Mouse (Mus musculus) neural tube, embryonic 13.5 days (tissue): ENCODE measurements around the gene G3bp2. TPM values are rescaled to one million over a fixed set of nuclear protein-coding genes. Genes with fewer than 3 reads are reported as not detected.

Experiments used
- ATAC-seq: fragments of 200-750 bp; cut with Nextera tagmentation; 2 replicates; pipeline ENCODE4 v1.8.0; 2017; ENCODE audit warnings: low read depth, mild to moderate bottlenecking, moderate TSS enrichment, moderate library complexity
- H3K27ac ChIP-seq: fragments of 300-500 bp; sonication (generic); replicated peaks from 2 replicates; pipeline ENCODE4 v1.5.1; 2015; ENCODE audit warnings: moderate library complexity, mild to moderate bottlenecking, inconsistent platforms
- H3K27me3 ChIP-seq: fragments of 300-500 bp; sonication (generic); 2 replicates; pipeline ENCODE4 v1.6.1; 2015; ENCODE audit warnings: mild to moderate bottlenecking, inconsistent platforms
- H3K36me3 ChIP-seq: fragments of 300-500 bp; sonication (generic); 2 replicates; pipeline ENCODE4 v1.6.1; 2015; ENCODE audit warnings: mild to moderate bottlenecking, inconsistent platforms
- H3K4me1 ChIP-seq: fragments of 300-500 bp; sonication (generic); replicated peaks from 2 replicates; pipeline ENCODE4 v1.6.1; 2015; ENCODE audit warnings: inconsistent platforms
- H3K4me2 ChIP-seq: fragments of 300-500 bp; sonication (generic); 2 replicates; pipeline ENCODE4 v1.6.1; 2015; ENCODE audit warnings: inconsistent platforms, mild to moderate bottlenecking, moderate library complexity
- H3K4me3 ChIP-seq: fragments of 300-500 bp; sonication (generic); 2 replicates; pipeline ENCODE4 v1.5.1; 2015; ENCODE audit warnings: mild to moderate bottlenecking, inconsistent platforms
- H3K9ac ChIP-seq: fragments of 300-500 bp; sonication (generic); 2 replicates; pipeline ENCODE4 v1.6.1; 2015; ENCODE audit warnings: moderate library complexity, mild to moderate bottlenecking, inconsistent platforms
- H3K9me3 ChIP-seq: fragments of 300-500 bp; sonication (generic); 2 replicates; pipeline ENCODE4 v1.6.1; 2016; ENCODE audit warnings: inconsistent platforms
- WGBS: fragments of 180-500 bp; shearing (Covaris S2); methylation state at CpG from one replicate; pipeline ENCODE4 v1.1.7; 2015; 5-methylcytosine and 5-hydroxymethylcytosine counted together
- polyA plus RNA-seq: library from polyadenylated mRNA; unstranded; fragments of >200 nt; fragmentation: Nextera tagmentation; extraction: Ambion mirVana; gene quantifications from 2 replicates; pipeline ENCODE4 v1.2.1, GENCODE M21; 2015

G3bp2 gene
- polyA plus RNA-seq, 1 experiment from 2014 or later, result 380 TPM

GRCm38 (mm10) chr5:92097779-92098178 lies 14.3 kb upstream of the G3bp2 start:
- 91% methylated on average over 4 of the region's 4 CpGs for WGBS
- Histone ChIP-seq H3K9me3 (no peaks in the 10 kb centered on the region), H3K4me3 (no peak overlapping the region), H3K9ac (no peak overlapping the region), H3K4me2 (no peak overlapping the region), H3K4me1 (peaks cover 6% of the 10 kb centered on the region), H3K27me3 (no peaks in the 10 kb centered on the region), H3K27ac (no peak overlapping the region), H3K36me3 (no peaks in the 10 kb centered on the region)
- no peak for ATAC-seq

GRCm38 (mm10) chr5:92096786-92097185 lies 13.3 kb upstream of the G3bp2 start:
- Histone ChIP-seq H3K4me1 (peaks cover 6% of the 10 kb centered on the region), H3K4me2 (no peak overlapping the region), H3K4me3 (no peak overlapping the region), H3K27ac (no peak overlapping the region), H3K9ac (no peak overlapping the region), H3K9me3 (no peaks in the 10 kb centered on the region), H3K36me3 (no peaks in the 10 kb centered on the region), H3K27me3 (no peaks in the 10 kb centered on the region)
- WGBS, result 89% methylated on average over 6 of the region's 6 CpGs
- ATAC-seq, result no peak

DNA sequence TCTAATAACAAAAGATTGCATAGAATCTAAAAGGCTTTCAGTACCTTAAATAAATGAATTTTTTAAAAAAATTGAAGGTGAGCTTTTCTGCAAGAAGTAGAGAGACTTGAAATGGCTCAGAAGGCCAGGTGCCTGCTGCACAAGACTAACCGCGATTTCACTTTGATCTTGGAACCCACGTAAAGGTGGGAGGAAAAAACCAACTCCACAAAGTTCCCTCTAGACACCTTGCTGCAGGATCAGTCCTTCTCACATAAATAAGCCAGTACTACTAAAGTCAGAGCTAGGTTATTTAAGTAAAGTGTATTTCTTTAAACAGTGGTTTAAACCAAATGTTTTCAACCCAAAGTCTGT lies 10.5 kb upstream of the G3bp2 start:
- Histone ChIP-seq H3K4me1 (peaks cover 6% of the 10 kb centered on the region), H3K27me3 (no peaks in the 10 kb centered on the region), H3K9ac (no peak overlapping the region), H3K27ac (no peak overlapping the region), H3K9me3 (no peaks in the 10 kb centered on the region), H3K36me3 (no peaks in the 10 kb centered on the region), H3K4me2 (no peak overlapping the region), H3K4me3 (no peak overlapping the region)
- WGBS, result 84% methylated on average over 3 of the region's 3 CpGs
- ATAC-seq, result no peak

DNA sequence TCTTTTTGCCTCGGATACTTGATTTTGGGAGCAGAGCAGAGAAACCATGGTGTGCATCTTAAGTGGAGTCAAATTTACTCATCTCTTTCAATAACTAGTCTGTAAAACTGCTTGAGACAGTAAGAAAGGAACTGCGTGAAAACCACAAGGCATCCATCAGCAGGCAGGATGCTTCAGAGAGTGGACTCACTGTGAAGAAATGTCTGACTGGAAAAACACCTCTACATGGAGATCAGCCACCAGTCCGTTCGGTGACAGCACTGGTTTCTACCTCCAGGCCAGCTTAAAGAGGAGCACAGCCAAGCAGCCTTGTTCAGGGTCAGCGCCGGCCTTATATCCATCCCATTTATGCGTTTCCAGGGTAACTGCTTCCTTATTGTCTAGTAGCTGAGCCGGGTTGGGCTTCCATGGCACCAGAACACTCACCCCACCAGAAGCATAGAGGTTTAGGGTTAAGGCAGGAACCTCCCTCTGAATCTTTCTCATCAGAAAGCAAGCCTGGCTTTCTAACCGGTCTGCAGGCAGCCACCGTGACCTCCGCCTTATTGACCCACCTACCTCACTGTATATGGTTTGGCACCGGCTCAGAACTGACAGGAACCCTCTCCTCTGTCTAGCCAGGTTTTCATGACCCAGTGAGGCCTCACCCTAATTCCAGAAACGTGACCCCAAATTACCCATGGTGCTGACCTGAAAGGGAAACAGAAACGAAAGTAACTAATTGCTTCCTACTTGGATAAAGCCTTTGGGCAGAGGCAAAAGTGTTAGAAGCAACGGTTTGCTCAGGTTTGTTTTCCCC lies 9.9 kb upstream of the G3bp2 start:
- H3K9ac ChIP-seq, result 0 out of 2 replicates have a peak overlapping the region, but pooled peaks have one; percentile 43
- ATAC-seq, result no peak

DNA sequence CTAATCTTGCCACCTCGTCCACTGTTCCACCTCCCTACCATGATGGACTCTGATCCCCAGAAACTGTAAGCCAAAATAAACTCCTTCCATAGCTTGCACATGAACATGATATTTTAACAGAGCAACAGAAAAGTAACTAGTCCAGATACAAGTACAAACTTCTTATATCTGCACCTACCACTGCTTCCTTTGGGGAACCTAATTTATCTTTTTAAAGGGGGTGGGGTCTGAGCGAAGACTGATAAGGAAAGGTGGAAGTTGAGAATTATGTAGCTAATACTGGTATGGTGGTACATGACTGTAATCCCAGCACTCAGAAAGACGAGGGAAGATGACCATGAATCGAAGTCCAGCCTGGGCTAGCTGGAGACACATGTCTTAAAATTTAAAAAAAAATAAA lies 4.0 kb upstream of the G3bp2 start:
- Histone ChIP-seq H3K9ac (no peak overlapping the region), H3K9me3 (no peaks in the 10 kb centered on the region), H3K27ac (no peak overlapping the region), H3K4me2 (no peak overlapping the region), H3K4me1 (peaks cover under 1% of the 10 kb centered on the region; the same call in 1 of the 2 replicates), H3K36me3 (no peaks in the 10 kb centered on the region), H3K27me3 (no peaks in the 10 kb centered on the region), H3K4me3 (no peak overlapping the region)
- no peak for ATAC-seq
- WGBS, result 90% methylated on average over 4 of the region's 4 CpGs

More for the DNA sequence above, 9.9 kb upstream of the G3bp2 start:
- H3K4me2 ChIP-seq, result no peak overlapping the region
- 47% methylated on average over 15 of the region's 15 CpGs for WGBS
- no peaks in the 10 kb centered on the region for H3K9me3 ChIP-seq
- H3K27ac ChIP-seq, result no peak overlapping the region
- H3K4me1 ChIP-seq, result peaks cover 6% of the 10 kb centered on the region
- H3K36me3 ChIP-seq, result no peaks in the 10 kb centered on the region
- H3K4me3 ChIP-seq, result no peak overlapping the region
- no peaks in the 10 kb centered on the region for H3K27me3 ChIP-seq

DNA sequence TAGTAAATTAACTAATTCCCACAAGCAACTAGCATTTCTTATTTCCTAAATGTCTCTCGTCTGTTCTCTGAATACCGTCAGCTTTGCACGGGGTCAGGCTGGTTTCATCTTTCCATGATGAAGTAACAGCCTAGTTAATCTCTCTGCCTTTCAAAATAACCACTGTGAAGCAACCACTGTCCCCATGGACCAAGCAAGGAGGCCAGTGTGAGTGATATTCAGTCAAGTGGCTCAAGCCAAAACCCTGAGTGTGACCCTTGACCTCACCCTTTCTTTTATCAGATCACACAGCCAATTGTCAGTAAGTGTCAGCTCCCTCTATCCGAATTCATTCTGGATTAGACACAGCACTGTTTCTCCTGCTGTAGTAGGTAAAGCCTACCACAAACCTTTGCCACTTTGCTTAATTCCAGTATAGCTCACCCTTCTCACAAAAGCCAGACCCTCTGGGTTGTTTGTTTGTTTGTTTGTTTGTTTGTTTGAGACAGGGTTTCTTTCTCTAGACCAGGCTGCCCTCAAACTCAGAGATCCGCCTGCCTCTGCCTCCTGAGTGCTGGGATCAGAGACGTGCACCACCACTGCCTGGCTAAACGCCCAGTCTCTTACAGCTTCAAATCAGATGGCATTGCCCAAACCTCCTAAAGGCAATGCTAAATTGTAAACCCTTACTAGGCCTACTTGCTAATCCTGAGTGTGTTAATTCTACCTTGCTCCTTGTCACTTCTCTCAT lies 2.5 kb upstream of the G3bp2 start:
- no peaks in the 10 kb centered on the region for H3K9me3 ChIP-seq
- H3K4me1 ChIP-seq, result peaks cover 15% of the 10 kb centered on the region
- ATAC-seq, result no peak
- no peaks in the 10 kb centered on the region for H3K36me3 ChIP-seq
- H3K4me3 ChIP-seq, result no peak overlapping the region
- no peak overlapping the region for H3K9ac ChIP-seq
- 87% methylated on average over 7 of the region's 7 CpGs for WGBS
- no peak overlapping the region for H3K27ac ChIP-seq
- no peak overlapping the region for H3K4me2 ChIP-seq
- no peaks in the 10 kb centered on the region for H3K27me3 ChIP-seq

DNA sequence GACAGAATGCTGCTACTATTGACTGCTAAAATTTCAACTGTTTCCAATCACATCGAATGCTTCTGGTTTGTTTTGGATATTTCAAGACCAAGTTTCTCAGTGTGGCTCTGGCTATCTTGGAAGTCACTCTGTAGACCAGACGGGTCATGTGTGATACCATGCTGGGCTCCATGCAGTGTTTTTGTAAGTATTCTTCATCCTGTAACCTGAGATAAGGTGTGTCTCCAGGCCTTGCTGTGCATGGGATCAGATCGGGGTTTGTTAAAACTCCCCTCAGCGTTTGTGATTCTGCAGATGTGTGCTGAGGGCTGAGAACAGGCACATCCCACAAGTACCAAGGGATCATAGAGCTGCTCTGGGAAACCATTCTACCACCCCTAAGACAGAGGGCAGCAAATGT lies 1.7 kb upstream of the G3bp2 start:
- no peaks in the 10 kb centered on the region for H3K27me3 ChIP-seq
- no peak overlapping the region for H3K27ac ChIP-seq
- no peak for ATAC-seq
- no peak overlapping the region for H3K9ac ChIP-seq
- no peak overlapping the region for H3K4me3 ChIP-seq
- H3K4me2 ChIP-seq, result no peak overlapping the region
- H3K9me3 ChIP-seq, result no peaks in the 10 kb centered on the region
- WGBS, result 72% methylated on average over 4 of the region's 4 CpGs
- H3K4me1 ChIP-seq, result peaks cover 23% of the 10 kb centered on the region
- H3K36me3 ChIP-seq, result no peaks in the 10 kb centered on the region

DNA sequence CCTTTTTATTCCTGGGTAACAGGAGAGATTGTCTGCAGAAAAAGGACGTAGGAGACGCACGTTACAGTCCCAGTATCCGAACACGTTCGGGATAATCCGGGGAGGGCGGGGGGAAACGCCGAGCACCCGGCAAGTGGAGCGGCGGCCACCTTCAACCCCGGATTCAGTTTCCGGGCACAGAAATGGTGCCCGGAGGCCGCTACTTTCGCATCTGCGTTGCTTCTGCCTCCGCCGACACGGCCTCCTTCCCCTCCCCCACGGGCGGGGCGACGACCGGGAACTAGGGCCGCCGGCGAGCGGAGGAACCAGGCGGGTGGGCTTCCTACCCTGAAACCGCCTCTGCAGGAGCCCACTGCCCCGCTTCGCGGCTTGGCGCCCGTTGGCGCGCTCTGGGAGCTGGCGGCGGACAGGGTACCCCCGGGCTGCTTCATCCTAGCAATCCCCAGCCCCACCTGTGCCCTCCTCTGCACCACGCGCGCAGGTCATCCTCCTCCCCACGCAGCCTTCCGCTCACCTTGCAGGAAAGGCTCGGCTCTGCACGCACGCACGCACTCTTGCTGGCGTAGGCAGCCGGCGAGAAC lies 608 bp downstream of the G3bp2 start:
- Histone ChIP-seq H3K4me1 (peaks cover 36% of the 10 kb centered on the region), H3K27me3 (no peaks in the 10 kb centered on the region), H3K27ac (peak overlapping the region; percentile 97), H3K4me3 (peak overlapping the region; percentile 82), H3K9me3 (no peaks in the 10 kb centered on the region), H3K4me2 (peak overlapping the region; percentile 57), H3K9ac (peak overlapping the region; percentile 86), H3K36me3 (no peaks in the 10 kb centered on the region)
- under 1% methylated on average over 54 of the region's 55 CpGs for WGBS
- peak; percentile 83 for ATAC-seq

- peak overlapping the region; percentile 82 for H3K4me3 ChIP-seq
- no peak for ATAC-seq
- no peaks in the 10 kb centered on the region for H3K27me3 ChIP-seq
- no peaks in the 10 kb centered on the region for H3K9me3 ChIP-seq
- H3K4me2 ChIP-seq, result peak overlapping the region; percentile 57
- peaks cover 5% of the 10 kb centered on the region; the same call in 1 of the 2 replicates for H3K36me3 ChIP-seq
- H3K9ac ChIP-seq, result peak overlapping the region; percentile 86
- peaks cover 36% of the 10 kb centered on the region for H3K4me1 ChIP-seq
- H3K27ac ChIP-seq, result no peak overlapping the region
- WGBS, result 79% methylated on average over 3 of the region's 3 CpGs
These were observed 2.2 kb downstream of the G3bp2 start for GRCm38 (mm10) chr5:92081326-92081725.

- 67% methylated on average over 1 of the region's 1 CpGs for WGBS
- Histone ChIP-seq H3K27ac (no peak overlapping the region), H3K4me2 (peak overlapping the region; percentile 57; the same call in 1 of the 2 replicates), H3K9me3 (no peaks in the 10 kb centered on the region), H3K36me3 (peaks cover 6% of the 10 kb centered on the region; the same call in 1 of the 2 replicates), H3K27me3 (no peaks in the 10 kb centered on the region), H3K4me3 (no peak overlapping the region), H3K4me1 (peaks cover 36% of the 10 kb centered on the region), H3K9ac (no peak overlapping the region)
- no peak for ATAC-seq
These were observed 3.1 kb downstream of the G3bp2 start for GRCm38 (mm10) chr5:92080400-92080799.

GRCm38 (mm10) chr5:92079304-92079703 lies 4.2 kb downstream of the G3bp2 start:
- no peak overlapping the region for H3K4me3 ChIP-seq
- 68% methylated on average over 1 of the region's 1 CpGs for WGBS
- peaks cover 36% of the 10 kb centered on the region for H3K4me1 ChIP-seq
- no peak overlapping the region for H3K9ac ChIP-seq
- ATAC-seq, result no peak
- peaks cover 6% of the 10 kb centered on the region; the same call in 1 of the 2 replicates for H3K36me3 ChIP-seq
- H3K27ac ChIP-seq, result no peak overlapping the region
- H3K4me2 ChIP-seq, result no peak overlapping the region
- H3K9me3 ChIP-seq, result no peaks in the 10 kb centered on the region
- no peaks in the 10 kb centered on the region for H3K27me3 ChIP-seq

- Histone ChIP-seq H3K36me3 (peaks cover 6% of the 10 kb centered on the region; the same call in 1 of the 2 replicates), H3K27me3 (no peaks in the 10 kb centered on the region), H3K4me1 (peaks cover 41% of the 10 kb centered on the region), H3K27ac (no peak overlapping the region), H3K4me3 (no peak overlapping the region), H3K9ac (no peak overlapping the region), H3K4me2 (no peak overlapping the region), H3K9me3 (no peaks in the 10 kb centered on the region)
- no peak for ATAC-seq
These were observed 4.8 kb downstream of the G3bp2 start for GRCm38 (mm10) chr5:92078751-92079150.
